Mouse (Mus musculus) liver (tissue): ENCODE measurements around the gene Dcaf5.

Experiments
- DNase-seq: peaks from one replicate; pipeline ENCODE4 v3.0.0-alpha.2; 2020; ENCODE audit warnings: mixed read lengths

Gene Dcaf5

DNA sequence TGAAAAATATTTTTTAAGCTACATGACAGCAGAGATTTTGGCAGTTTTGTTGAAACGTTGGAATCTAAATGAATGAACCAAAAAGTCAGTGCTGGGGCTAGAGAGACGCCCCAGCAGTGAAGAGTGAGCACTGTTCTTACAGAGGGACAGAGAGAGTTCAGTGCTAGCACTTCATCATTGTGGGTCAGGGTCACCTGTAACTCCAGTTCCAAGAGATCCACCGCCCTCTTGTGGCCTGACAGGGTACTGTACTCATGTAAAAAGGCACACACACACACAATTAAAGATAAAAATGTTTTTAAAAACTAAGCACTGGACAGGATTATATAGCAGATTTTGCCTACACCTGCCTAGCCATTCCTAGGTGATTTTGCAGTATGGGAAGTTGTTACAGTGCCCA is 29.8 kb downstream of the Dcaf5 start:
- DNase-seq = peak; percentile 64

DNA sequence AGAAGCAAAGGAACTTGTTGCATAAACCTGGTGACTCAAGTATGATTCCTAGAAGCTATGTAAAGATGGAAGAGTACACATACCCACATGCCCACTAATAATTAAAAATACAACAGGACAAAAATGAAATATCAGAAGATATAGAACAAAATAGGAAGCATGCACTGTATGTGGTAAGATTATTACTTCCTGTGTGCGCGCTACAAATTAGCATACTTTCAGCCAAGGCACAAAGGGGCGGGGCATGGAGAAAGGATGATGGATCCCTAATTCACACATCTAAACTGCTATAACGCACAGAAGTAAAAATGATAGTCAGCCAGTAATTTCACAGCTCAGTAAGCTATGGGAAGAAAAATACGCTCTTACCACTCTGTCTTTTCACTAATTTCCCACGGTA is 32.3 kb downstream of the Dcaf5 start:
- no peak for DNase-seq

GRCm38 (mm10) chr12:80399147-80399546 is 37.3 kb downstream of the Dcaf5 start:
- no peak for DNase-seq

GRCm38 (mm10) chr12:80396397-80396796 is 40.0 kb downstream of the Dcaf5 start:
- DNase-seq = no peak

DNA sequence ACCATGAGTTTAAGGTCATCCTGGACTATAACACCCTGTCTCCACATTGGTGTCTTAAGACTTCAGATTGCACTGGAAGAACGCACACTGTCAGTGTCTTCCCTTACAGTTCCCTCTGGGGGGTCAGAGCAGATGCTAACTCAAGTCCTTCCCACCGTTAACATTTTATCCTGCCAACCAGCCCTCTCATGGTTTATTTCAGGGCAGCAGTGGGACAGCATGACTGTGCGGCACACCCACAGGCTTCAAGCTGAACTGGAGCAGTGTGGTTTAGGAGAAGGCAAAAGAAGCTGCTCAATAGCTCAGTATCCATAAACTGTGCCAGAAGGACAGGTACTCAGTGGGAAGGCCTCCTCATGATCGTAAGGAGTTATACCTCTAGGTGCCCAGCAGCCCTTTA is 41.1 kb downstream of the Dcaf5 start:
- no peak for DNase-seq

- no peak for DNase-seq
Measured at GRCm38 (mm10) chr12:80394045-80394444, 42.4 kb downstream of the Dcaf5 start.

GRCm38 (mm10) chr12:80389448-80389847 is 47.0 kb downstream of the Dcaf5 start:
- DNase-seq = no peak

- DNase-seq = no peak
Measured at GRCm38 (mm10) chr12:80387326-80387725, 49.1 kb downstream of the Dcaf5 start.

- no peak for DNase-seq
Measured at GRCm38 (mm10) chr12:80385361-80385760, 51.0 kb downstream of the Dcaf5 start.

GRCm38 (mm10) chr12:80383478-80383877 is 52.9 kb downstream of the Dcaf5 start:
- DNase-seq = no peak

- no peak for DNase-seq
Measured at GRCm38 (mm10) chr12:80382794-80383193, 53.6 kb downstream of the Dcaf5 start.

GRCm38 (mm10) chr12:80379831-80380457 is 56.5 kb downstream of the Dcaf5 start:
- DNase-seq = no peak

GRCm38 (mm10) chr12:80379393-80379792 is 57.0 kb downstream of the Dcaf5 start:
- no peak for DNase-seq

GRCm38 (mm10) chr12:80377604-80378003 is 58.8 kb downstream of the Dcaf5 start:
- DNase-seq = no peak

DNA sequence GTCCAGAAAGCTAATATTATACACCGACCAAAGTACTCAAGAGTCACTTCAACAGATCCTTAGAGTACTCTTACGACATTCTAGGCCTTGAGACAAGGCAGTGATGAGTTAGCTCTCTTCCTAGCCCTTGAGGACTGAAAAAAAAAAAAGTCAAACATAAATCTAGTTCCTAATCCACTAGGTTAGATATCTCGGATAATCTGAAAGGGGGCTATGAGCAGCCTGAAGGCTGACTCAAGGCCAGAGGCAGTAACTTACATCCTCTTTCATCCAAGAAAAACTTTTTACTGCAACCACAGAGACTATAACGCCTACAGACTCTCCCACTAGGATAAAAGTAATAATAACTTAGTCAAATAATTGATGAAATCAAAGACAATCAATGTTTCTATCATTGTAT is 60.7 kb downstream of the Dcaf5 start:
- DNase-seq = no peak

DNA sequence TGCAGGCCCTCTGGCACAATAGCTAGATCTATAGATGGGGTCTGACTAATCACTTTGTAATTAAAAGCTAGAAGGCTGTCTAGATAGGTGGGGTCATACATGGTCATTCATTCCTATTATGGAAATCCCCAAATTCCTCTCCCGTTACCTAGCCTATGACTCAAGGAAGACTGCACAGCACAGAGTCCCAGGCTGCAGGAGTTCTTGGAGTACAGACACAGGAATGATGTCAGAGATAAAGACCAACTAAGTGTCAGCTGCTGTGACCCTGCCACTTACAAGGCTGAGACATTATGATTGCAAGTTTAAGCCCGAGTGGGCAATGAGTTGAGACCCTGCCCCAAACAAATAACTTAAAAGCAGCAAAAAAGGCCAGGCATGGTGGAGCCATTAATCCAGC is 61.7 kb downstream of the Dcaf5 start:
- DNase-seq = no peak

DNA sequence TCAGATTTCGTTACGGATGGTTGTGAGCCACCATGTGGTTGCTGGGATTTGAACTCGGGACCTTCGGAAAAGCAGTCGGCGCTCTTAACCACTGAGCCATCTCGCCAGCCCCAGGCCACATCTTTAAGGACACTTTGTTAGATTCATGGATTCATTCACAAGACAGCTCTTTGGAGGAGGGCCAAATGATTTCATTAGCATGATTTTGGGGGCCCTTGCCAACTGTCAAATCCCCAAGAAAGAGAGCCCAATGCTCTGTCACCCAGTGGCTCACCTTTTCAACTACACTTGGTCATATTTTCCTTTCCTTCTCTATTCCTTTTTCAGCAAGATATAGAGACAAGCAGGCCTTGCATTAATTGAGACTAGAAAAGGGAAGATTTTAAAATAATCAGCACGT is 63.5 kb downstream of the Dcaf5 start:
- DNase-seq = no peak

- DNase-seq = no peak
Measured at GRCm38 (mm10) chr12:80367227-80367626, 69.2 kb downstream of the Dcaf5 start.

DNA sequence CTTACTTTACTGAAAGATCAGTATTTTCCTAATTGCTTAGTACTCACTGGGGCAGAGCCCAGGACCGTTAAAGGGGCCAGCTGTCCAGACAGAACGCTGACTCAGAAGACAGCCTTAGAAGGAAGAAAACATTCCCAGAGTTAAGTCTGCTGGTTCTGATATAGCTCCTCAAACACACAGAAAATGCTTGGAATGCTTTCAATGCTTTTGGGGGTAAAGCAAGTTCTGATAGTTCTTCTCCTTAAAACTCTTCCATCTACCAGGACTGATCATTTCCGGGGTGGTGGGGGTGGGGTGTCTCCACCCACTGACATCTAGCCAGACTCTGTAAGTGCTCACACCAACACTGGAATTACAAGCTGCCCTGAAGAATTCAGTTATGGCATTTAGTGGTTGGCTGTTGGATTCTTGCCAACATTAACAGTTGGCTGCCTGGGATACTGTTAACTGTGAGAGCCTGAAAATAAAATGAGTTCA is 70.4 kb downstream of the Dcaf5 start:
- DNase-seq = no peak

- no peak for DNase-seq
Measured at GRCm38 (mm10) chr12:80365345-80365744, 71.1 kb downstream of the Dcaf5 start.

- no peak for DNase-seq
Measured at GRCm38 (mm10) chr12:80361655-80362054, 74.7 kb downstream of the Dcaf5 start.

DNA sequence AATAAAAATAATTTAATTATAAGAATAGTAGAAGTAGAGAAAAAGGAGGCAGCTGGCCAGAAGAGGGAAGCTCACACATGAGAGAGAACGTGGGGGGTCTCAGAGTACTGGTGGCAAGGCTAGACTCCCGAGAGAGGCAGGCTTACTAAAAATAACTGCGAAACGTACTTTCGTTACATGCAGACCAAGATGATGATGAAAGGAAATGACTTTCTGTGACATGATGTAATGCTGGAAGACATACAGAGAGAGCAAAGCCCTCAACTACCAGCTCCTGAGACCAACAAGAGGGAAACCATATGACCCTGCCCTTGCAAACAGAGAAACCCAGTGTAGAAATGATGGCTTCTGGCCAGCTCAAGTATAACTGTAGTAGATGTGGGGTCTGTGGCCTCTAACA is 76.1 kb downstream of the Dcaf5 start:
- no peak for DNase-seq

- DNase-seq = no peak
Measured at GRCm38 (mm10) chr12:80344777-80345231, 91.6 kb downstream of the Dcaf5 start.

DNA sequence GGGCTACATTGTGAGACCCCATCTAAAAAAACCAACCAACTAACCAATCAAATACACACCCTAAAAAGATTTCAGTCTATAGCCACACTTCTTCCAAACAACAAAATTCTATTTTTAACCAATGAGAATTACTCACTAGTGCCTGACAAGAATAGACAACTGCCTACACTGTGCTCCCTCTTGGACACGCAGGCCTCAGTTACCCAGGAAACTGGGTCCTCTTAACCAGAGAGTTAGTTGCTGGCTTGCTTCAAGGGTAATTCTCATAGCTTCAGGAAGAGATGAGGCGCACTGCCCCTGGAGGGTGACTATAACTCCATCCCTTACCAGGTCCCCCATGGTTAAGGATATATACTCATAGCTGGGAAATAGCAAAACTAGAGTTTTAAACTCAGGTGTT is 95.5 kb downstream of the Dcaf5 start:
- DNase-seq = no peak

DNA sequence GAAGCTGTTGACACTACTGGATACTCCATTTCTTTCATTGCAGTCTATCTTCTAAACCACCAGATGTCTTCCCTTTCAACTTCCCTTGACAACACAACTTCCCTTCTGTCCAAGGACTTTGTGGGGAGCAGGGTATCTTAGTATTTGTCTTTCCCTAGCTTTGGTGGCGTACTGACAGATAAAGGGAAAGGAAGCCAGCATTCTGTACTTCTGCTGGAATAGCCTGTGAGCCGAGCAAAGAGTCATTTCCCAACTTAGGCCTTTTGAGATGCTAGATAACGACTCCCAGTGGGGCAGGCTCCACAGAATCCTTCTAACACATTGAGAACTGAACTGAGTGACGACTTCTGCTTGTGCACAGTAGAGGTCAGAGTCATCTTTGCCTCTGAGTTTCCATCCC is 102.2 kb downstream of the Dcaf5 start:
- no peak for DNase-seq
